Mouse (Mus musculus) stomach, embryonic 14.5 days (tissue): ENCODE results near the gene Gm20388. TPM values are rescaled to one million over a fixed set of nuclear protein-coding genes. Genes with fewer than 3 reads are reported as not detected.

ENCODE experiments used
- ATAC-seq: fragments of 200-750 bp; cut with Nextera tagmentation; 2 replicates; pipeline ENCODE4 v1.8.0; 2017; ENCODE audit warnings: low read depth, moderate TSS enrichment; ENCODE audit not compliant: insufficient number of reproducible peaks, insufficient read depth, low FRiP score
- H3K27ac ChIP-seq: fragments of 300-500 bp; sonication (generic); 2 replicates; pipeline ENCODE4 v1.5.1; 2014; ENCODE audit warnings: mild to moderate bottlenecking, low read length, moderate library complexity, mixed read lengths
- H3K27me3 ChIP-seq: fragments of 300-500 bp; sonication (generic); 2 replicates; pipeline ENCODE4 v1.6.1; 2014; ENCODE audit warnings: low read length, control low read depth, mixed read lengths; ENCODE audit not compliant: control insufficient read depth, insufficient read depth
- H3K36me3 ChIP-seq: fragments of 300-500 bp; sonication (generic); 2 replicates; pipeline ENCODE4 v1.6.1; 2014; ENCODE audit warnings: mild to moderate bottlenecking, control low read depth, low read length, moderate library complexity, mixed read lengths; ENCODE audit not compliant: control insufficient read depth, insufficient read depth
- H3K4me1 ChIP-seq: fragments of 300-500 bp; sonication (generic); 2 replicates; pipeline ENCODE4 v1.6.1; 2014; ENCODE audit warnings: low read length, control low read depth, mixed read lengths; ENCODE audit not compliant: control insufficient read depth, insufficient read depth
- H3K4me2 ChIP-seq: fragments of 300-500 bp; sonication (generic); replicated peaks from 2 replicates; pipeline ENCODE4 v1.6.1; 2014; ENCODE audit warnings: low read depth, low read length, control low read depth
- H3K4me3 ChIP-seq: fragments of 300-500 bp; sonication (generic); 2 replicates; pipeline ENCODE4 v1.5.1; 2014; ENCODE audit warnings: low read depth, low read length, control low read depth
- H3K9ac ChIP-seq: fragments of 300-500 bp; sonication (generic); replicated peaks from 2 replicates; pipeline ENCODE4 v1.6.1; 2014; ENCODE audit warnings: low read depth, mild to moderate bottlenecking, control low read depth, low read length, moderate library complexity, mixed read lengths
- H3K9me3 ChIP-seq: fragments of 300-500 bp; sonication (generic); 2 replicates; pipeline ENCODE4 v1.6.1; 2016; ENCODE audit warnings: low read depth, low read length, control low read depth; ENCODE audit not compliant: control insufficient read depth
- WGBS: fragments of 180-500 bp; shearing (Covaris S2); extraction: QIAGEN DNeasy Blood & Tissue Kit; methylation state at CpG from one replicate; pipeline ENCODE4 v1.1.7; 2014; 5-methylcytosine and 5-hydroxymethylcytosine counted together
- polyA plus RNA-seq: library from polyadenylated mRNA; unstranded; fragments of >200 nt; fragmentation: Nextera tagmentation; extraction: Ambion mirVana; gene quantifications from 2 replicates; pipeline ENCODE4 v1.2.1, GENCODE M21; 2014

Gm20388 gene
- polyA plus RNA-seq, 1 experiment from 2014 or later: 11.4 TPM

DNA sequence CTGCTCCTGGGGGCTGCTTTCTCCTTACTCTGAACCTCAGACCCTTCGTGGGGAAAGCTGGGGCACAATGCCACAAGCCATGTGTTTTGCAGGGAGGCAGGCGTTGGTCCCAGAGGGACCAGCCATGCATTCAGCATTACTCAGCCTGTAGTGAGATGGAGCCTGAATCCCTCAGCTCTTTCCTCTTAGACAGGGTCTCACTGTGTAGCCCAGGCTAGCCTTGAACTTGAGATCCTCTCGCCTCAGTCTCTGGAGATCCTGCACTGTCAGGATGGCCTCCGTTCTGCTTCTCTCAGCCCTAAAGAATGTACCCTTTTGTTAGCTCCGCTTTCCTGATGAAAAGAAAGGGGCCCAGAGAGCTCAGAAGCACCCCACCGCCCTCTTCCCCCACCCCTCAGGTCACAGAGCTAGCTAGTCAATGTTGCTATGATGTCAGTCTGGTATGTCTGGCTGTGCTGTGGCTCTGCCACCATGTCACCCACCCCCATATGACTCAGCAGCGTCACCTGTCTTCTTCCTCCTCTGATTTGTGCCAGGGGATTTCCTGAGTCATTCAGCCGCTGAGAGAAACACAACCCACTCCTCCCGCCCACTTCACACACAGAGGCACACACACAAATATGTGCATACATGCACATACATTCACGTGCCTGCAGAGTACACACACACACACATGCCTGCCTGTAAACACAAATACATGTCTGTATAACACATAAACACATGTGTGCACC is 314.9 kb downstream of the Gm20388 start:
- H3K27ac ChIP-seq: peak overlapping the region; percentile 21; the same call in 1 of the 2 replicates
- no peak for ATAC-seq
- no peak overlapping the region for H3K4me2 ChIP-seq
- H3K4me1 ChIP-seq: peaks cover 52% of the 10 kb centered on the region
- H3K27me3 ChIP-seq: no peaks in the 10 kb centered on the region
- H3K4me3 ChIP-seq: no peak overlapping the region
- no peaks in the 10 kb centered on the region for H3K9me3 ChIP-seq
- WGBS: 45% methylated on average over 10 of the region's 10 CpGs
- no peaks in the 10 kb centered on the region for H3K36me3 ChIP-seq
- no peak overlapping the region for H3K9ac ChIP-seq

DNA sequence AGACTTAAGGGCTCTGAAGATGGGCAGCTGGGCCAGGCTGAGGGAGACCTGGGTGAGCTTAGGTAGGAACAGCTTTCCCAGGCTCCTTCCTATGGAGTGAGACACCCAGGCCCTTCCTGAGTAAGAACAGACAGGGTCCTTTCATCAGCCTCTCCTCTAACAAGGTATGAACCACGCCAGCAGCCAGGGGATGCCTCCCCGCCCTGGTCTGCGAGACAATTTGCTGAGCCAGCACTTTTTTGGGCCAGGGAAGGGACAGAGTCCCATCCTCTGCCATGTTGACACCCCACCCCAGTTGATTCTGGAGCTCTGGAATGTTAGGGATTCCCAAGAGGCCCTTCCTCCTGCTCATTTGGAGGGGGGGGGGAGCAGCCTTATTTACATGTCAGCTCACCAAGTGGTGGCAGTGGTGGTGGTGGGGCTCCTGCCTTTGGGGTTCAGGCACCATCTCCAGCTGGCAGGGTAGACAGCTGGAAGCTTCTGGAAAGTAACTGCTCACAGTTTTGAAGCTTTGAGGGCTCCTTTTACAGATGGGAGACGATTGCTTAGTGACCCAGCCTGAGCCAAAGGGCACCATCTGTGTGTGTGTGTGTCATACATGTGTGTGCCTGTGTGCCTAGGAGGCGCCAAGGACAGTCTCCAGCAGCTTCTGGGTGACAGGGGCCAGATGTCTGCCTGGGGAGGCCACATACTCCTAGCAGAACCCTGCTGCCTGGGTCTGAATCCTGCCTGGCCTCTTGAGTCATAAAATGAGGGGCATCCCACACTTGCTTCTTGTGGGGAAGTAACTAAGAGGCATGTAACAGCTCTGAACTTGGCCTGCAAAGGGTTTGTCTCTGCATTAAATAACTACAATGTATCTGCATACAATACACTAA is 316.3 kb downstream of the Gm20388 start:
- Histone ChIP-seq H3K9ac (no peak overlapping the region), H3K4me2 (peak overlapping the region; percentile 96; the same call in 1 of the 2 replicates), H3K4me1 (peaks cover 65% of the 10 kb centered on the region), H3K4me3 (no peak overlapping the region), H3K36me3 (no peaks in the 10 kb centered on the region), H3K27me3 (no peaks in the 10 kb centered on the region), H3K27ac (peak overlapping the region; percentile 74; the same call in 1 of the 2 replicates), H3K9me3 (no peaks in the 10 kb centered on the region)
- no peak for ATAC-seq
- 46% methylated on average over 5 of the region's 5 CpGs for WGBS

DNA sequence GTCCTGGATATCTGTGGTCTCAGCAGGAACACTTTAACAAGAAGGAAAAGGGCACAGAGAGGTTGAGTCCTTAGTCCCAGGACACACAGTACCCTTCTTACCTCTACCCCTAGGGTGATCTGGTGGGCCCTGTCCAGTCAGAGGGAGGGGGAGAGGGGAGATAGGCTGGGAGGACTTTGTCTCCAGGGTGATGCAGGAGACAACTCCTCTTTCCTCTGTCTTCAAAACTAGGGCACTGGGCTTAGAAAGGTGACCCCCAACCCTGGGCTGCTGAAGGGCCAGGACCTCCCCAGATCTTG is 316.9 kb downstream of the Gm20388 start:
- no peak overlapping the region for H3K9ac ChIP-seq

DNA sequence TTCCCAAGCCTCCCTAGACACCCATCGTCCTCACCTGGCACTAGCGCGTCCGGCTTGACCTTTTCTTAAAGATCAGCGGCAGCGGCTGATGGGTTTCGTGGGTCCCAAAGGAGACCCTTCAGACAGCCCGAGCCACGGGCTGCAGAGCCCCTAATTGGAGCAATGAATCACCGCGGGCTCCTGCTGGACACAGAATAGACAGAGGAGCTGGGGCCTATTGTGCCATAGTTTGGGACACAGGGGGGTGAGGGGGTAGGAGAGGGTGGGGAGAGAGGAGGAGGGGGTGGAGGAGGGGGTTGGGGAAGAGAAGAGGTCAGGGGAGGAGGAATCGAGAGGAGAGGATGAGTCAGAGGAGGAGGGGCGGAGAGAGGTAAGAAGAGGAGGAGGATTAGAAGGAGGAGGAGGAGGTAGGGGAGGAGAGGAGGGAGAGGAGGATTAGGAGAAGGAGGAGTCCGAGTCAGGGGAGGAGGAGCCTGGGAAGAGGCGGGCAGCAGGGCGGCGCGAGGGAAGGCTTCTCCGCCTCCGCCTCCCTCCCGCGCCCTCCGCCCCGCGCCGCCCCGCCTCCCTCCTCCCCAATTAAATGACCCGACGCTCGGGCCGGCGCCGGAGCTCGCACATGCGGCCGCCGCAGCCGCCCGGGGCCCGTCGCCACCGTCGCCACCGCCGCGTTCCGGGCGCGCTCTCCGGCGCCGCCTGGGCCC is 317.4 kb downstream of the Gm20388 start, which contains the start of gene Gse1:
Gse1 (plus strand) TSS at position 566 of the 701 bp plus-strand sequence.
- peak within 1 kb of the TSS; percentile 61 for H3K9ac ChIP-seq
- peak within 1 kb of the TSS; percentile 74; the same call in 1 of the 2 replicates for H3K27ac ChIP-seq
- 4% methylated on average over 24 of the region's 52 CpGs for WGBS
- H3K4me3 ChIP-seq: peak within 1 kb of the TSS; percentile 65
- H3K27me3 ChIP-seq: no peaks in the 10 kb centered on the region
- H3K4me1 ChIP-seq: peaks cover 66% of the 10 kb centered on the region
- H3K4me2 ChIP-seq: peak within 1 kb of the TSS; percentile 96
- no peaks in the 10 kb centered on the region for H3K9me3 ChIP-seq
- H3K36me3 ChIP-seq: no peaks in the 10 kb centered on the region
- ATAC-seq: peak; percentile 80

More for the DNA sequence above, 316.9 kb downstream of the Gm20388 start:
- Histone ChIP-seq H3K4me2 (peak overlapping the region; percentile 96), H3K36me3 (no peaks in the 10 kb centered on the region), H3K27me3 (no peaks in the 10 kb centered on the region), H3K4me3 (peak overlapping the region; percentile 29), H3K27ac (peak overlapping the region; percentile 74; the same call in 1 of the 2 replicates), H3K4me1 (peaks cover 65% of the 10 kb centered on the region), H3K9me3 (no peaks in the 10 kb centered on the region)
- no peak for ATAC-seq

DNA sequence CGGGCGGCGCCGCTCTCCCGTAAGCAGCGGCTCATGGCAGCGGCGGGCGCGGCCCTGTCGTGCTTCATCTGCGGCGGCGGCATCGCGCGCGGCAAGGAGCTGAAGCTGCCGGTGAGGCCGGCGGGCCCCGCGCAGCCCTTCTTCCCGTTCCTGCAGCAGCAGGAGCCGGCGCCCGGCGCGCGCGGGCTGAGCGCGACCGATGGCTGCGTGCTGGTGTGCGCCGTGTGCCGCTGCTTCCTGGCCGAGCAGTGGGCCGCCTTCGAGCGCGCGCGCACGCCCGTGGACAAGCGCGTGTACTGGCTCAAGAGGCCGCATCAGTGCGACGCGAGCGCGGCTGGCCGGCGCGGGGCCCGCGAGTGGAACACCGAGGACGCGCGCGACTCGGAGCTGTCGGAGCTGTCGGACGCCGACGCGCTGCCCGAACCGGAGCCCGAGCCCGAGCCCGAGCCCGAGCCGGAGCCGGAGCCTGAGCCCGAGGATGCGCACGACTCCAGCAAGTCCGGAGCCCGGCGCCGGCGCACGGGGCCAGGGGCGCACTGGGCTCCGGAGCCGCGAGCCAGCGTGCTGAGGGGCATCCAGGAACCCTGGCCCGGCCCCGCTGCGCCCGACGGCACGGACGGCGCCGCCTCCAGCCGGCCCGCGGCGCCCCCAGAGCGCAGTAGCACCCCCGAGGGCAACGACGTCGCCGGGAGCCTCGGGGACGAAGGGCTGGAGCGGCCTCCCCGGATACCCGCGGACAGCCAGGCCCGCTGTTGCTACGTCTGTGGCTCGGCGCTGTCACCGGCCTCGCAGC is 318.3 kb downstream of the Gm20388 start:
- Histone ChIP-seq H3K27me3 (no peaks in the 10 kb centered on the region), H3K36me3 (no peaks in the 10 kb centered on the region), H3K9ac (peak overlapping the region; percentile 61), H3K4me2 (peak overlapping the region; percentile 96), H3K9me3 (no peaks in the 10 kb centered on the region), H3K27ac (peak overlapping the region; percentile 44; the same call in 1 of the 2 replicates), H3K4me3 (peak overlapping the region; percentile 65), H3K4me1 (peaks cover 73% of the 10 kb centered on the region)
- under 1% methylated on average over 92 of the region's 125 CpGs for WGBS
- no peak for ATAC-seq

DNA sequence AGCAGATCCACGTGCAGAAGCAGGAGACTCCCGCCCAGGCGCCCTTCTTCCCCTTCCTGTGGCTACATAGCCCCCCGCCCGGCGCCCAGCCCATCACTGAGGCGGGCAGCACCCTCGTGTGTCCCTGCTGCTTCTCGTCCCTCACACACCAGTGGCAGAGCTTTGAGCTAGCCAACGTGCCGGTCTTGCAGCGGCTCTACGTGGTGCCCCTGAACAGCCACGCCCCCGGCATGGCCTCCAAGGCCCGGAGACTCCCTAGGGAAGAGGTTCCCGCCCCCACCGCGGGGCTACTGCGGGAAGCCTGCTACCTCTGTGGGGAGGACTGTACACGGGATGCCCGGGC is 318.9 kb downstream of the Gm20388 start:
- Histone ChIP-seq H3K36me3 (no peaks in the 10 kb centered on the region), H3K27me3 (no peaks in the 10 kb centered on the region), H3K4me1 (peaks cover 77% of the 10 kb centered on the region), H3K4me2 (peak overlapping the region; percentile 96), H3K4me3 (peak overlapping the region; percentile 65), H3K27ac (no peak overlapping the region), H3K9ac (peak overlapping the region; percentile 61), H3K9me3 (no peaks in the 10 kb centered on the region)
- ATAC-seq: no peak
- WGBS: 4% methylated on average over 16 of the region's 22 CpGs

DNA sequence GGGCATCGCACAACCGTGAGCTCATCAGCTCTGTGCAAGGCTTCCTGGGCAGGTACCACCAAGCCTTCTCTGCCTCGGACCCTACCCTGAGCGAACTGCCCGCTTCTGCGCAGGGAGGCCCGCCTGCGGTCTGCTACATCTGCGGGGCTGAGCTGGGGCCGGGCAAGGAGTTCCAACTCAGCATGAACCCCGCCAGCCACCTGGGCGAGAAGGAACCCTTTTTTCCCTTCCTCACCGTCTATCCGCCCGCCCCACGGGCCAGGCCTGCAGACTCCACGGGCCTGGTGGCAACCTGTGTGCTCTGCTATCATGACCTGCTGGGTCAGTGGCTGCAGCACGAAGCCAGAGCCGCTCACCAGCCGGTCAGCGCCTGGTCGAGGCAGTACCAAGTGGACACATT is 319.4 kb downstream of the Gm20388 start:
- WGBS: 10% methylated on average over 22 of the region's 22 CpGs
- Histone ChIP-seq H3K27me3 (no peaks in the 10 kb centered on the region), H3K4me1 (peaks cover 78% of the 10 kb centered on the region), H3K9ac (peak overlapping the region; percentile 33), H3K36me3 (no peaks in the 10 kb centered on the region), H3K27ac (no peak overlapping the region), H3K9me3 (no peaks in the 10 kb centered on the region), H3K4me3 (peak overlapping the region; percentile 65), H3K4me2 (peak overlapping the region; percentile 96)
- ATAC-seq: no peak
